Mouse (Mus musculus): ENCODE results near the gene Tlcd2.
"Not testable (repeated sequence)": the region's sequence is repeated elsewhere in the genome, so short reads cannot be mapped to it uniquely, and the experiment has no call there.

Gene Tlcd2

DNA sequence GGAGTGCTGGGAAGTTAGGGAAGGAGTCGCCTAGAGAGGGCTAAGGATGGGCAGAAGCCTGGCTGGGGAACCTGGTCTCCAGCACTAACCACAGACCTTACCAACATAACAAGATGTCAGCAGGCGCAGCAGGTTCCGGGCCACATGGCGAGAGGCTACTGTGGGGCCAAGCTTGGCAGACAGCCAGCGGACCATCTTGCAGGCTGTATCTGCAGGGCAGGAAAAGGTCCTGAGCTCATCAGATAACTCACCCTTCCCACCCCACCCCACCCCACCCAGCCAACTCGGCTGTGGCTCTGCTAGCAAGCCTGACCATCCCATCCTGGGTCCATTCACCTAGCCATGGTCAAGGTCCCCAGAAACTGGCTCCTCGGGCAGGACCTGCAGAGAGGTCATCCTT, 11.8 kb upstream of the Tlcd2 start:
- no peak for DNase-seq (ENCODE audit: low read depth, low spot score)

DNA sequence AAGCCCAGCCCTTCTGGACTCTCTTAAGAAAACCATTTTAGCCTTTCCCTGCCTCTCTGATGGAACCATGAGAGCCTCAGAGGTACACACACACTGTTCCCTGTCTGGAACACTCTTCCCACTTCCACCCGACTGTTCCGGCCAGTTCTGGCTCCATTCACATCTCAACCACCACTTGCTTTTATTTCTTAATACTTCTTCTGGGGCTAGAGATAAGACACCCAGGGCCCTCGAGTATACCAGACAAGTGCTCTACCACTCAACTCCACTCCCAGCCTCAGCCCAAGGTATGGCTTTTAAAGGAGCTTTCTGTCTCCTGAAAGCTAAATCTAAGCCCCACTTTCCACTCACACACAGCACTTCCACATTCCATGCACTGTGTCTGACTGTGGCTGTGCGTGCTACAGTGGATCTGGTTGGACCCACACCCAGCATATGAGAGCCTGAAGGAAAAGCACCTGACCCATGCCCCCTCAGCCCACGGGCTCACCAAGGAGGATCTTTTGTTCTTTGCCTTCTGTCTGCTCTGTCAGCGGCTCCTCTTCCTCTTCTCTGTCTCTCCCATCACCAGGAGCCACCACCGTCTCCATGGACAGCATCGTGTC, 11.1 kb upstream of the Tlcd2 start:
- DNase-seq (ENCODE audit: low read depth, low spot score) = no peak

DNA sequence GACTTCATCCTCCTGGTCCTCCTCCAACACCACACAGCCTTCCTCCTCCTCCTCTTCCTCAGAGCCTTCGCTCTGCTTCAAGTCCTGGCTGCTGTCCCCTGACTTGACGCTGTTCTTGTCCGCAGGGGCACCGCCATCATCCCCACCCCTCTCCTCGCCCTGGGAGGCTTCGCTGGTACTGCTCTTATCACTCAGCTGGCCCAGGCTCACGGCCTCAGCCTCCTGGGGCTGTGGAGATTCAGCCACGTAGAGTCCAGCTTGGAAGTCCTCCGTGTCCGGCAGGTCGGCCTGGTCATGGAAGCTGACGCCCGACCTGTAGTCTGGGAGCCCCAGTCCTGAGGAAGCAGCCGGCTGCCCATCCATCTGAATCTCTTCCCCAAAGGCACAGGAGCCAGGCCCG, 10.6 kb upstream of the Tlcd2 start:
- DNase-seq (ENCODE audit: low read depth, low spot score) = no peak

DNA sequence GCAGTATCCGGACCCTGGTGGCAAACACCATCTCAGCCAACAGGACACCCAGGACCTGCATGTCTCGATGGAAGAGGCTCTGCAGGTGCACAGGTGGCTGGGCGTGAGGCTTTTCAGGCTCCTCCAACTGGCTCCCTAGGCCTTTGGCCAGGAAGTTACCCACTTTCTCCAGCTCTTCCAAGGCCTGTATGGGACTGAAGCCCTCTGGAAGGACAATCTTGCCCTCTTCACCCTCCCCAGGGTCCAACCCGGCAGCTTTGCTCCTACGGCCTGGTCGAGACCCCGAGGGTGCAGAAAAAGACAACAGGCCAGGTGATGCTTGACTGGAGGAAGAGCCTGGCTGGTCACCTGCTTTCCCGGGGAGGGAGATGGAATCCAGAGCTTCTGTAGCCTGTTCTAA, 9.4 kb upstream of the Tlcd2 start:
- no peak for DNase-seq (ENCODE audit: low read depth, low spot score)

DNA sequence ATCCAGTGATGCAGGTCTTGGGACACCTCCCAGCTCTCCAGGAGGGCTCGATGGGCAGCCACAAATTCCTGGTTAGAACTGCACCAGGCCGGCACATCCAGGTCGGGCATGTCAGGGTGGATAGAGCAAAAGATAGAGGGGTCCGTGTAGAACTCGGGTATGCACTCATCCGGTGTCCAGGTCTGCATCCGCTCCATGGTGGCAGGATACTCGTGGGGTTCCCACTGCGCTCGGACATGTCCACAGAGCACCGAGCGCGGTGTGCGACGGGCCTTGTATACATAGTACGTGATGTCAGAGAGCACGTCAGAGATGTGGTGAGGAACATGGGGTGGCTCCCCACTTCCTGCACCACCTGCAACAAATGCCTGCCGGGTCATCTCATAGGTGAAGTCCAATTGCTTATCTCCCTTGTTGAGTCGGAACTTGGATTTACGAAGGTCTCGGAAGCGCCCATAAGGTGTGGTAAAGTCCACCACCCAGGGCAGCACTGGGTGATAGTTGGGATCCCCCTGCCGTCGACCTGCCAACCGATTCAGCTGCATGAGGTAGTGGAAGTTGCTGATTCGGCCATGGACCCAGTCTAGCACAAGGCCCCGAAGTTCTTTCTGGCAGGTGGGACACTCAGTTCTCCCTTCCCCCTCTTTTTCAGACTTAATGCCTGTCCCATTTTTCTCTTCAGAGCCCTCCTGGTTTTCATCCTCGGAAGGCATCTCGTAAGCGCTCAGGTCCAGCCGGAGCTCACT, 8.5 kb upstream of the Tlcd2 start:
- DNase-seq (ENCODE audit: low read depth, low spot score) = no peak

DNA sequence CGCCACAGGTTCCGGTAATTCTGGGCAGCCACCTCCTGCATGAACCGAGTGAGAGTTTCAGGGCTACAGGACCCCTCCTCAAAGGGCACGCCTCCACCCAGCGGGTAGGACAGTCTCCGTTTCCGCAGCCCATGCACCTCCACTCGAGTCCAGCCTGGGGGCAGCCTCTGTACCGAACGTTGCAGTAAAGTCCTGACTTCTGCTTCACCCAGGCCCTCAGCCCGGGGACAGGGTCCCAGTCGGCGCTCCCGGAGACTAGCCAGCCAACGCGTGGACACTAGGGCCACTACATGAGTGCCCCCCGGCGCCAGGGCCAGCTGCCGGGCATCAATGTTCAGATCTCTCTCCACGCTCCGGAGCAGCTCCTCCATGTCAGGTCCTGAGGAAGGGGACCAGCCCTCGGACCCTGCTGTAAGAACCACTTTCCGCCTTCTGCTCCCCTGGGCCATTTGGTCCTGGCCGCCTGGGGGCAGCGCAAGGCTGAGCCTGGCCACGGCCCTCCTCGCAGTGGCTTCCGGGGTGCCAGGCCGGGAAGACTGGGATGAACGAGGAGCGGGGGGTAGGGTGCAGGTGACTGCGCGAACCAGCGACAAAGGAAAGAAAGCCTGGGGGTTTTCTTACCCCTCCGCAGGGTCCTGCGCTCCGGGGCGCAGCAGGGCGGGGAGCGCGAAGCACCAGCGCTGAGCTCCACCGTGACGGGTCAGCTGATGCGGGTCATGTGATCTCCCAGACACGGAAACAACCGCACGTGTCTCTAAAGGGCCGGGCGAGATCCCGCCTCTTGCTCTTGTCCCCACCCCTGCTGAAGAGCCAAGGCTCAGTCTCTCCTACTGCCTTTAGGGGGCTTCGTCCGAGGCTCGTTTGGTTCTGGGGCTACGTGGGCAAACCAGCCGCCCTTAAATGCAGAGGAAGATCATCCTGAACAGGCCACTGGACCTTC, 7.3 kb upstream of the Tlcd2 start, which contains the start of gene Wdr81:
Wdr81 (minus strand) TSS at position 727 of the 940 bp plus-strand sequence.
- DNase-seq (ENCODE audit: low read depth, low spot score) = peak; percentile 86

DNA sequence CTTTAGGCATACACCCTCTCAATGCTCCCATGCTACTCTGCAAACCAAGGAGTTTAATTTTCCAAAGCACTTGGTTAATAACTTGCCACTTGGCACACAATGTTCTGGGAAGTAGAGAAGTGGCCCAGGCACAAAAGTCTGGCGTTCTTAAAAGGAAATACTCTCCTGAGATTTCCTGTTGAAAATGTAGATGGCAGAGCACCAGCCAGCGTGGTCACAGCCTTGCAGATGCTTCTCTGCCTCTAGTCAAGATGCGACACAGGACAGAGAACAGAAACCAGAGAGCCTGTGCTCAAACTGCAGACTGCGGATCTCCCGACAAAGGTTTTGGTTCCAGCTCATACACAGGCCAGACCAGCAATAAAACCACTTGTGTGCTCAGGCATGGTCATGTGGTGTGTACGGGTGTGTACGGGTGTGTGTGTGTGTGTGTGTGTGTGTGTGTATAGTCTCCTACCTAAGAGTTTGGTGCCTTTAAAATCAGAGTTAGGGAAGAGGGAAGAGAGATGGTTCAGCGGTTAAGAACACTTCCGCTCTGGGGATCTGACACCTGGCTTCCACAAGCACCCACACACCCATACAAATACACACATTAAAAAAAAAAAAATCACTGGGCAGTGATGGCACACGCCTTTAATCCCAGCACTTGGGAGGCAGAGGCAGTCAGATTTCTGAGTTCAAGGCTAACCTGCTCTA, 6.3 kb upstream of the Tlcd2 start:
- no peak for DNase-seq (ENCODE audit: low read depth, low spot score)

DNA sequence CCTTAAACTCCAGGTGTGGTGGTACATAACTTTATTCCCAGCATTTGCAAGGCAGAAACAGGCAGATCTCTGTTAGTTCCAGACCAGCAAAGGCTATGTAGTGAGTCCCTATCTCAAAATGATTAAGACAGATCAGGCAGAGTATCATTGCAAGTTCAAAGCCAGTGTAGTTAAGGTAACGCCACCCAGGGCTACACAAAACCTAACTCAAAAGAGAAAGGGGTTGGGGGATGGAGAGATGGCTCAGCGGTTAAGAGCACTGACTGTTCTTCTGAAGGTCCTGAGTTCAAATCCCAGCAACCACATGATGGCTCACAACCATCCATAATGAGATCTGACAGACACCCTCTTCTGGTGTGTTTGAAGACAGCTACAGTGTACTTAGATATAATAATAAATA, 5.5 kb upstream of the Tlcd2 start:
- DNase-seq (ENCODE audit: low read depth, low spot score) = not testable (repeated sequence)

DNA sequence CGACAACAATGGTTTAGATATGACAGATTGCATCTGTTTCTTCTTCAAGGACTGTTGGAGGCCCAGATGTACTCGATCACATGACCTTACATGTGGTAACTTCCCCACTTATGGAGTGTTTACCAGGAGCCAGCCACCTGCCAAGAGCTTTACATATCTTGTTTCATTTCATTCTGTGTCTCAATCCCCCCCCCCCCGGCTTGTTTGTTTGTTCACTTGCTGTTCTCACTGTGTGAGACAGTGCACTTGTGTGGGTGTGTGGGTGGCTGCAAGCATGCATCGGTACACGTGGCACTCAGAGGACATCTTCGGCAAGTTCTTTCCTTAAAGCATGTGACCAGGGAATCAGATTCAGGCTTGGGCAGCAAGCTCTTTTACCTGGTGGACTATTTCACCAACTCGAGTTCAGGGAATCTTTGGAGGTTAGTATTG, 5.1 kb upstream of the Tlcd2 start:
- no peak for DNase-seq (ENCODE audit: low read depth, low spot score)

DNA sequence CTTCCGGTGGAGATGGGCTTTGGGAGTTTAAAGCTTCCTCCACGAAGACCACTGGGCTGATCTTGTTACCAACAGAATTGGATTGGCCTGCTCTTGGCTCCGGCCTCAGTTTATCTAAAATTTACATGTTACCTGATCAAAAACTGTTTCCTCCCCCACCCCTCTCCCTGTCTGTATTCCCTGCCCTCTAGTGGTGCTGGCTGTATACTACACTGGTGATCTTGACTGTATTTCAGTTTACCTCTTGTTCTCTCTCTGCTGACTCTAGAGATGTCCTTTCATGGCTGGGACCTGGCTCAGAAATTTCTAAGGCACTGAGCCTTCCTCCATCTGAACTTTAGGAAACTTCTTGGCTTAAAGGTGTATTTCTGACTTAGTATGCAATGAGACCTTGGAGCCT, 3.3 kb upstream of the Tlcd2 start:
- DNase-seq (ENCODE audit: low read depth, low spot score) = no peak

DNA sequence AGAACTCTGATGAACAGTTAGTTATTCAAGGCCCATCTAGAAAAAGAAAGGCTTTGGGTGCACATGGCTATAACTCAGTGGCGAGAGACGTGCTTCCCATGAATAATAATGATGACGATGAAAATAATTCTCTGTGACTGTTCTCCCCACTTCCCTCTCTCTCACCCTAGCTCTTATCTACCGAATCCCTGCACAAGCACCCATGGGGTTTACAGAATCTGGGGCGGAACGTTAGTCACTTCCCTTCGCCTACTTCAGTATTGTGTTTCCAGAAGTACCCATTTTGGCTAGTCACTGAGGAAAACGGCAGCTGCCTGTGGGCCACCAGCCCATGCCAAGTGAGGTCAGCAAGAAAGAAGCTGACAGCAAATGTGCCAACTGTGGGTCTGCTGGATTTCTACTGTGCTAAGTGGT, 2.9 kb upstream of the Tlcd2 start:
- no peak for DNase-seq (ENCODE audit: low read depth, low spot score)

DNA sequence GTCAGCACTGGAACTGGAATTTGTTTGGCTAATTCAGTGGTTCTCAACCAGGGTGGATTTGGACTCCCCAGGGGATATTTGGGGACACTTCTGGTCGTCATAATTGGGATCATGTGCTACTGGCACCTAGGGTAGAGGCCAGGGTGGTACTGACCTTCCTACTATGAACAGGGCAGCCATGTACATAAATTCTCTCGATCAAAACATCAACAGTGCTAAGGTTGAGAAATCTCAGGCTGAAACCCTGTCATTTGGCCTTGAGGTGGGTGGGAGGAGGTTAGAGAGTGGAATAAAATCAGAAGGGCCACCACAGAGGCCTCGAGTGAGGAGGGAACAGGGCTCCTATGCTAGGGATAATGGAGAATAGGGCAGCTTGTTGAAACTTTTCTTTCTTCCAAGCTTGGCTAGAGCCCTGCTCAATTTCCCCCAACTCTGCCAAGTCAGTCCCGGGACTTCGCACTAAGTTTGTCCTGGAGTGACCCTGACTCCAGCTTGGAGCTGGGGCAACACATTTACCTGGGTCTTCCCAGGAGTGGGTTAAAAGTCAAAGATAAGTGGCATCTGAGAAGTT, 2.3 kb upstream of the Tlcd2 start:
- DNase-seq (ENCODE audit: low read depth, low spot score) = no peak

DNA sequence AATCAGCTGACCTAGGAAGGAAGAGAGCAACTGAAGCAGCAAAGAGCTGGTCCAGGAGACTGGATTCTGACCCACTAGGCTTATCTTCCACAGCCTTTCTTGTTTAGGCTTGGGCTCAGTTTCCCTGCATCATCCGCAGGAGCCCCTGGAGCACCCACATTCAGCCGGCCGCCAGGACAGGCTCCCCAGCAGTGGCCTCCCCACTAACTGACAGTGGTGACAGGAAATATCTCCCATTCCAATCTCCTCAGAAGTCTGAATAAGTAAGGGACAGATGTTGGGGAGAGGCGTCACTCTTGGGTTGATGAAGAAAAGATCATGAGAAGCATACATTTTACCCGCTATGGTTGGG, 1.8 kb upstream of the Tlcd2 start:
- no peak for DNase-seq (ENCODE audit: low read depth, low spot score)

DNA sequence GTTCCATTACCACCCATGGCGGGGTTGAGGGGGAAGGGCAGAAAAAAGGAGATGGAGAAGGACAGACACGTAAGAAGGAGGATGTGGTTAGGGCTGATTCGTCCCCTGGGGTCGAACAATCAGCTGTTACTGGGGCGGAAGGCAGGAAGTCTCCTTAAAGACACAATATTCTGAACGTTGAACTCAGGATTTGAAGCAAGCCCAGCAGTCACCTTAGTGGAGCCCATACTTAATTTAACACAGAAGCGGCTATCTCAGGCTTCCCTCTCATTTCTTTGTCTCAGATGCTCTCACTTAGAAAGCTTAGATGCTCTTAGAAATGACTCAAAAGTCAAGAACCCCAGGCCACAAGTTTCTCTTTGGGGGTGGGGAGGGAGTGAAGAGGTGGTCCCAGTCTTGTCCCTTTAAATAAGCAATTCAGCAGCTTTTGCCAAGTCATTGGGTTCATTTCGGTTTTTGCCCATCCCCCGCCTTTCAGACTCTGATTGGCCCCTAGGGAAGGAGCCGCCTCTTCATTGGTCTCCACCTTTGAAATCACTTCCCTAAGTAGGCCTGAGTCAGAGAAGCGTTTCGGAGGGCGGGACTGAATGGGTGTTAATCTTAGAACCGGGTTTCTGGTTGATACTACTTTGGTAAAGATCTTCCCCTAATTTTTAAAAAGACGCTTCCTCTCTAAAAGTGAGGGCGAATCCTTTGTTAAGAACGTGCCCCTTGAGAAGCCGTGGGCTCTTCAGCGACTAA, 1.2 kb upstream of the Tlcd2 start:
- DNase-seq (ENCODE audit: low read depth, low spot score) = peak; percentile 83

DNA sequence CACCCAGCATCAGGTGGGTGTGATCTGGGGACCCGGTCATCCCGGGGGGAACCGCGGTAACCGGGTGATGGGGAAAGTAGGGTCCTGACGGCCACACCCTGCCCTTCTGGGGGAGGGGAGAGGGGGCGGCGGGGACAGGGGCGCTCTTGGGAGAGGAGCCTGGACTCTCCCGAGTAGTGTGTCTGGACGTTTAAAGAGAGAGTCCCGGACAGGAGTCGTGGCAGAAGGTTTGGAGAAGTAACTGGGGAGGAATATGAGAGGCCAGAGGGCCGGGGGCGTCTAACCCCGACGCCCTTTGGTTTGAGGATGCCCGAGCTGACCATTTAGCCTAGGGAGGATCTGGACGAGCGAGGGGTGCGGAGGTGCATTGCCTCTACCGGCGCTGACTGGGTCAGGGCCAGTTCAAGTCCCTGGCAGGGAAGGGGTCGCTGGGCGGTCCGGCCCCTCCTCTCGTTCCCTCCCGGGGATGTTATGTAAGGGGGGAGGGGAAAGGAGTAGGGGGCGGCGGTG, 283 bp downstream of the Tlcd2 start:
- no peak for DNase-seq (ENCODE audit: low read depth, low spot score)

DNA sequence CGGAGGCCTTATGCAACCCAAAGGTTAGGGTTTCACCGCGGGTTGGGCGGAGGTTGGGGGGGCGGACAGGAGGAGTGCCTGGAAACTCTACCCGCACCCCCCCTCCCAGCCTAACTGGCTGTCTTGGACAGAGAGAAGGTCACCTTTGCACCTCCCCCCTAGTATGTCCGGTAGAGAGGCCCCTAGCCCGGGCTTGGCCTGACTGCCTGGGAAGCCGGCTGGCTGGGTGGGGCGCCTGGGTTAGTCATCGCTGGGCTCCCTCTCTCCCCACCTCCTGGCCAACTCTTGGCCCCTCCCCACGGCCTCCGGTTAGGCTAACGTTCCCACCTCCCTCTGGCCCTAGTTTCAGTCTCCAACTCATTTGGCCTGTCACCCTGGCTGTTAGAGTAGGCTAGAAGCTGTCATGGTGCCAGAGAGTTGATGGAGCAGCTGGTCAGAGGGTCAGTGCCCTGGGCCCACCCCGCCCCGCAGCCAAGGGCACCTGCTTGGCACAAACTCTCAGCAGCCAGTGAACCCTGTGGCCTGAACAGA, 803 bp downstream of the Tlcd2 start:
- DNase-seq (ENCODE audit: low read depth, low spot score) = no peak

DNA sequence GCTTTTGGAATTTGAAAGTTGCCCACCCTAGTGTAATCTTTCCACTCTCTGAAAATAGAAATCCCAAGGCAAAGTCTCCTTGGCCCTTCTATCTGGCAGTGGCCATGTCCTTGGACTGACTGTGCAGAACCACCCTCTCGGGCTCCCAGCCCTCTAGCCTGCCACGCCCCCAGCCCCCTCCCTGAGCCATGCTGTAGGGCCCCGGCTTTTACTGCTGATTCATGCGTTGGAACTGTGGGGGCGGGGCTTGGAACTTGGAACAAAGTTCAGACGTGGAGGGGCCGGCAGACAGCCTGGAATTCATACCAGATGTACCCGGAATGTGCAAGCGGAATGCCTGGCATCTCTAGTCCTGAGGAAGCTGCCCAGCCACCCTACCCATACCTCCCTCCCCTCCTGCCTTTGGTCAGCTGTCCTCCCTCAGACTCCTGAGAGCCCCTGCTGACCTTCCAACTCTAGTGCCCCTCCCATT, 1.4 kb downstream of the Tlcd2 start:
- peak; percentile 80 for DNase-seq (ENCODE audit: low read depth, low spot score)

DNA sequence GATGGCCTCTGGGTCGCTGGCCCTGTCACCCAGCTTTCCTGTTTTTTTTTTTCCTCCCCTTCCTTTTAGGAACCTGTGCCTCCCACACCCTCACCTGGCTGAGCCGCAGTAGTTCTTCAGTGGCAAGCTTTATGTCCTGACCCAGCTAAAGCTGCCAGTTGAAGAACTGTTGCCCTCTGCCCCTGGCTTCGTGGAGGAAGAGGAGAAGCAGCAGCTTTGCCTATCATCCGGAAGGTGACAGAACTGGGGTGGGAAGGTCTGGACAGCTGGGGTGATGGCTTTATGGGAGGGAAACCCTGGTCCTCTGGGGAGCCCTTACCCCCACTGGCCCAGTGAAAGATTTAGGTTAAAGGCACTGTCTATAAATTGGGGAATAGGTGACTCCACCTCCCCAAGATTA, 2.1 kb downstream of the Tlcd2 start:
- DNase-seq (ENCODE audit: low read depth, low spot score) = no peak

DNA sequence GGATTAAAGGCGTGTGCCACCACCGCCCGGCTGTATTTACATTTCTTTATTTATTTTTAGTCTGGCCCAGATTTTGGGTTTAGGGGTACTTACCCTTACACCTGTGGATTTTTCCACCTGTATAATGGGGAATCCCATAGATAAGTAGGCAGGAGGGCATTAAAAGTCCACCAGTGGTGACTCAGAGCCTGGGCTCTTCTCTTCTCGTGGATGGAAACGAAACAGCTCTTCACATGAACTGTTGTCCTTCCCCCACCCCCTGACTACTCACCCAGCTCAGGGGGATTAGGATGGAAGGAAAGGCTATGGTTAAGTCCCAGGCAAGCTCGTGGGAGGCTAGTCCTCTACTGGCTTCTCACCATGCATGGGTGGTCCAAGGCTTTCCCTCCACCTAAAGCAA, 2.9 kb downstream of the Tlcd2 start:
- no peak for DNase-seq (ENCODE audit: low read depth, low spot score)

DNA sequence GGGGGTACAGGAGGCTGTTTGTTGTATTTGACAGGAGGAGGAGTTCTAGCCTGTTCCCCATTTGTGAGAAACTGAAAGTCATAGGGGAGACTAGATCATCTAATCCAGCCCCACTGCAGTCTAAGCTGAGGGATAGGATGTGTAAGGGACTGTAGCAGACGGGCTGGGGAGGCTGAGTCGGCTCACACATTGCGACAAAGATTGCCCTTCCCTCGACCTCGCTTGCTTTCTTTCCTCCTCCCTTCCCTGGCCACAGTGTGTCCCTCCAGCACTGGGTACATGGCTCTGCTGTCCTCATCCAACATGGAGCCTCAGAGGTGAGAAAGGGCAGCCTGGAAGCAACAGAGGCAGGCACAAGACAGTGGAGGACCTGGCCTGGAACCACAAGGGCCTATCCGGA, 3.5 kb downstream of the Tlcd2 start:
- no peak for DNase-seq (ENCODE audit: low read depth, low spot score)

Data from WW6 (cell line).